Mouse (Mus musculus): ENCODE results near the gene Sec16a. TPM values are rescaled to one million over a fixed set of nuclear protein-coding genes. Genes with fewer than 3 reads are reported as not detected.

Gene Sec16a
- polyA plus RNA-seq (2015; fragmentation: Nextera tagmentation; extraction: Ambion mirVana) = 20.2 and 24.7 TPM in 2 replicates

DNA sequence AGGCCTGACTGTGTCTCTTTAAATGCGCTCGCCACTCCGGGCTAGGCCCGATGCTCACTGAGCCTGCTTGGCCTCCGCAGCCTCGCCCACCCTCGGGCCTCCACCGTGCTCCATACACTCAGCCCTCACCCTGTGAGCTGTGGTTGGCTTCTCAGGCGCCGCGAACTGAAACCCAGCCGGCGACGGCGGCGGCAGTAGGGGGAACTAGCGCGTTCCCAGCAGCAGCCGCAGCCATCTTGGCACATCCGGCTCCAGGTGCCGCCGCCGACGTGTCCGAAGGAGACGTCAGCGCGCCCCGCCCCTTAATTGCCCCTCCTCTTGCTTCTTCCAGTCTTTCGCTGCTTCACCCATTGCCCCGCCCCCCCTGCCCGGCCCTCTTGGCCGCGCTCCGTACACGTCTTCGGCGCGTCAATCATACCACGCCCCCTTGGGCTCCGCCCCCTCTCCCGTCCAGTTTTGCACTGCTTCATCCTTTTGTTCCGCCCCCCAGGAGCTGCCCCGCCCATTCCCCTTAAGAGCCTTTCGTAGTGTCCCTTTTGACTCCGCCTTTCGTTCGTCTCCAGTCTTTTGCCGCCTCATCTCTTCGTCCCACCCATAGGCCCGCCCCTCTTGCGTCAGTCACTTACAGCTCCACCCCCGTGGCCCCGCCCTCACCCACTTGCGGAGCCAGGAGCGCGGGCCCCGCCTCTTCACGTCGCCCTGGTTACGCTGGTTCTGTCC, at the start of gene Sec16a:
Gene Sec16a, minus strand, starts transcription at position 271 of the 720 bp plus-strand sequence.
- peak; percentile 95 for ATAC-seq
- no peaks in the 10 kb centered on the region for H3K9me3 ChIP-seq
- H3K36me3 ChIP-seq = peaks cover 17% of the 10 kb centered on the region
- no peaks in the 10 kb centered on the region for H3K27me3 ChIP-seq (replicated peaks)
- H3K27ac ChIP-seq = peak within 1 kb of the TSS; percentile 86
- WGBS = under 1% methylated on average over 59 of the region's 61 CpGs
- peaks cover 19% of the 10 kb centered on the region for H3K4me1 ChIP-seq (replicated peaks)
- H3K4me2 ChIP-seq (replicated peaks) = peak within 1 kb of the TSS; percentile 92
- peak within 1 kb of the TSS; percentile 97 for H3K9ac ChIP-seq
- peak within 1 kb of the TSS; percentile 67 for H3K4me3 ChIP-seq (replicated peaks)

DNA sequence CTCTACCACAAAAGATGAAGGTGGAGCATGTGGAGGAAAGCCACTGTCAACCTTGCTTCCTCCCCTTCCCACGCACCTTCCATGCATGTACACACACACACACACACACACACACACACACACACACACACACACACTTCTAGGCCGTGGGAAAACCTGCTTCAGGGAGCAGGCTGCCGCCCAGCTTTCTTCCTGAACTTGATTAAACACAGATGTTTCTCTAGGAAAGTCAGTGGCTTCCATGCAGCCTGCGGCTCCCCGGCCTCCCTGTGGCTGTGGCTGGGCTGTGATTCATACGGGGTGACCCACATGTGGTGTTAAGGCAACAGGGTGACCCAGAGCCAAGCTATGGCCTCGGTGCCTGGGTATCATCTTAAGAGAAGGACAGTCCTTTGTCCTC, 49.4 kb upstream of the Sec16a start:
- H3K9ac ChIP-seq = no peak overlapping the region
- H3K9me3 ChIP-seq = no peaks in the 10 kb centered on the region
- peaks cover 91% of the 10 kb centered on the region for H3K4me1 ChIP-seq (replicated peaks)
- H3K4me2 ChIP-seq (replicated peaks) = peak overlapping the region; percentile 14
- WGBS = 34% methylated on average over 7 of the region's 7 CpGs
- H3K27ac ChIP-seq = peak overlapping the region; percentile 67
- 0 out of 2 replicates have a peak, but pooled peaks cover 2% of the 10 kb centered on the region for H3K36me3 ChIP-seq
- H3K27me3 ChIP-seq (replicated peaks) = no peaks in the 10 kb centered on the region
- peak; percentile 15; the same call in 1 of the 2 replicates for ATAC-seq
- H3K4me3 ChIP-seq (replicated peaks) = no peak overlapping the region

DNA sequence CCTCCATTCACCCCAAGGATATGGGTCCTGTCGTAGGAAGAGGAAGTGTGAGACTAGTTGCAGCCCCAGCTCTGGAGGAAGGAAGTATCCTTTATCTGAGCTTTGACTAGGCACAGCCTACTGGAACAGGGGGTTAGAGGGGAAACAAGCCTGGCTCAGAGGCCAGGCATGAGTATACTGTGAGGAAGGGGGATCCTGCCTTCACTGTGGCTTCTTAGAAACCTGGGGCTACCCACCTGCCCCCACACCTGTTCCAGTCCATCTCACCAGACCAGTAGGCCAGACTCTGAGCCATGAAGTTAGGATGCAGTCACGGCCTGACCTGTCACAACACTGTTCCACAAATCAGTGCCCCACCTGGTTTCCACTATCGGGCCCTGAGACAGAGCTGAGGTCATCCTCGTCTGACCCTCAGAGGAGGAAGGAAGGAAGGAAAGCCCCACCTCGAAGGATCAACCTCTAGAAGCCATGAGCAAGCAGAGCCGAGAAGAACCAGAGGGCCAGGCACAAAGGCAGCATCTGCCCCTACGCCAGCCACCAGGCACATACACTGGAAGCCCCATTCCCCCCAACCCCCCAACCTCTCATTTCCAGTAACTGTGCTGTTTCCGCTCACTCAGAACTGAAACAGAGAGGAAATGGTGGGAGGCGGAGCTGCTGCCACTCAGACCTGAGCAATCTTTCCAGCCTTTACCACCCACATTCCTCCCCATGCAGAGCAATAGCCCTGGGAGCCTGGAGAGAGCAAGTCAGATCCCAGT, 48.2 kb upstream of the Sec16a start:
- H3K36me3 ChIP-seq = no peaks in the 10 kb centered on the region
- peak overlapping the region; percentile 26 for H3K4me2 ChIP-seq (replicated peaks)
- peak; percentile 34 for ATAC-seq
- WGBS = 29% methylated on average over 9 of the region's 9 CpGs
- H3K27me3 ChIP-seq (replicated peaks) = no peaks in the 10 kb centered on the region
- peaks cover 92% of the 10 kb centered on the region for H3K4me1 ChIP-seq (replicated peaks)
- H3K27ac ChIP-seq = peak overlapping the region; percentile 67
- no peak overlapping the region for H3K4me3 ChIP-seq (replicated peaks)
- H3K9ac ChIP-seq = no peak overlapping the region
- H3K9me3 ChIP-seq = no peaks in the 10 kb centered on the region

GRCm38 (mm10) chr2:26490760-26491301, 45.8 kb upstream of the Sec16a start:
- H3K27ac ChIP-seq = 0 out of 2 replicates have a peak overlapping the region, but pooled peaks have one; percentile 57
- no peaks in the 10 kb centered on the region for H3K36me3 ChIP-seq
- H3K9ac ChIP-seq = no peak overlapping the region
- no peak overlapping the region for H3K4me2 ChIP-seq (replicated peaks)
- no peak for ATAC-seq
- no peaks in the 10 kb centered on the region for H3K9me3 ChIP-seq
- H3K4me3 ChIP-seq (replicated peaks) = no peak overlapping the region
- H3K4me1 ChIP-seq (replicated peaks) = peaks cover 92% of the 10 kb centered on the region
- 51% methylated on average over 4 of the region's 4 CpGs for WGBS
- no peaks in the 10 kb centered on the region for H3K27me3 ChIP-seq (replicated peaks)

DNA sequence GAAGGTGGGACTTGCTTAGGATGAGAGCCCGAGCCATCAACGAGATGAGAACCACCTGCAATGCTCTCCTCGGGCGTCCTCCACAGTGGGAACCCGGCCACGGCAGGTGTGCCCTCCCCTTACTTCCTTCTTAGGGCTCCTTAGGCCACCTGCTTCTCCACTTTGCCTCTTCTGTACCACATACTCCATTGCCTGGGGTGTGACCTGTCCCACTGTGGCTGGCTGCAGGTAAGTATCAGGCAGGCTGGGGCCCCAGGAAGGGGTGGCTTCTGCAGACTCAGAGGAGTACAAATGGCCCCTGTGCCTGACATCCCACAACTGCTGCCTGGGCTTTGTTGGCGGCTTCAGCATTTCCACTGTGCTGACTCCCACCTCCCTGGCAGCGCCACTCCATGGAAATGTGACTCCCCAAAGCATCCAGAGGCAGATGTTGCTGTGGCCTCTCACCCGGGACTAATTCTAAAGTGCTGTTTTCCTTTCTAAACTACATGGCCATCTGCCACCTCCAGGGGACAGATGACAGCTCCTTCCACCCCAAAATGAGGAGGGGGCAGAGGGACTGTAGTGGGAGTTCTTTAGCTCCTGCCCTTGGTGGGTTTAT, 43.6 kb upstream of the Sec16a start:
- peak; percentile 21; the same call in 1 of the 2 replicates for ATAC-seq

DNA sequence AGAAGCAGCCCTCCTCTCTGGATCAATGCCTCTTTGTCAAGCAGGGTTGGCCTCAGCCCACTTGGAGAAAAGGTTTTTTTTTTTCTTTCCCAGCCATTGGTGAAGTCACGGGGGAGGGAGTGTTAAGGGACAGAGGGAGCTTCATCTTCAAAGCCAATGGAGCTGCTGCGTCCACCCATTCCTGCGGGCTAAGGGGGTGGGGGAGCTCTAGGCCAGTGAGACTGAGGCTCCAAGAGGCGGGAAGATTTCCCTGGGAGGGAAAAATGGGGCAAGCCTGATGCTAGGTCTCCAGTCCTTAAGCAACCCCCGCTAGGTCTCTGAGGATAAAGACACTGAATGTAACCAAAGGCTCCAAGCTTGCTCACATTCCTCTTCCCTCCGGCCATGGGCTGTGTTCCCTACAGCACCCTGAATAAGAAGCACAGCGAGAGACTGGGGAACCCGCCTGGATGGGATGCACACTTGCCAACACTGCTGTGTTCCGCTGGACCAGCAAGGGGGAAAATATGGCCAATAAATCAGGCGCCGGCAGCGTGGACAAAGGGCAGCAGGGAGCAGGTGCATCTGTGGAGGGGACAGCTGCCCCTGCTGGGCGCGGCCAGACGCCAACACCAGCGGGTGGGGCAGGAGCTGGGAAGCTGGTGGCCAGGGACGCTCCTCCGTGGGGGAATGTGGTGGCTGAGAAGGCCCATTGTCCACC, 42.5 kb upstream of the Sec16a start:
- no peak overlapping the region for H3K4me3 ChIP-seq (replicated peaks)
- H3K9me3 ChIP-seq = no peaks in the 10 kb centered on the region
- 0 out of 2 replicates have a peak overlapping the region, but pooled peaks have one; percentile 13 for H3K9ac ChIP-seq
- WGBS = 37% methylated on average over 18 of the region's 18 CpGs
- peak overlapping the region; percentile 48 for H3K4me2 ChIP-seq (replicated peaks)
- 0 out of 2 replicates have a peak, but pooled peaks have one; percentile 3 for ATAC-seq
- no peaks in the 10 kb centered on the region for H3K27me3 ChIP-seq (replicated peaks)
- peaks cover 89% of the 10 kb centered on the region for H3K4me1 ChIP-seq (replicated peaks)
- H3K36me3 ChIP-seq = peaks cover 5% of the 10 kb centered on the region; the same call in 1 of the 2 replicates
- peak overlapping the region; percentile 45 for H3K27ac ChIP-seq

More for the DNA sequence above, 43.6 kb upstream of the Sec16a start:
- Histone ChIP-seq H3K4me1 (replicated peaks) (peaks cover 88% of the 10 kb centered on the region), H3K4me2 (replicated peaks) (peak overlapping the region; percentile 48), H3K27ac (peak overlapping the region; percentile 45), H3K36me3 (peaks cover 5% of the 10 kb centered on the region; the same call in 1 of the 2 replicates), H3K4me3 (replicated peaks) (no peak overlapping the region), H3K9me3 (no peaks in the 10 kb centered on the region), H3K27me3 (replicated peaks) (no peaks in the 10 kb centered on the region), H3K9ac (0 out of 2 replicates have a peak overlapping the region, but pooled peaks have one; percentile 8)
- WGBS = 34% methylated on average over 9 of the region's 9 CpGs

- Histone ChIP-seq H3K4me3 (replicated peaks) (no peak overlapping the region), H3K27ac (peak overlapping the region; percentile 45)
Observed at GRCm38 (mm10) chr2:26486835-26487321, 41.9 kb upstream of the Sec16a start.

DNA sequence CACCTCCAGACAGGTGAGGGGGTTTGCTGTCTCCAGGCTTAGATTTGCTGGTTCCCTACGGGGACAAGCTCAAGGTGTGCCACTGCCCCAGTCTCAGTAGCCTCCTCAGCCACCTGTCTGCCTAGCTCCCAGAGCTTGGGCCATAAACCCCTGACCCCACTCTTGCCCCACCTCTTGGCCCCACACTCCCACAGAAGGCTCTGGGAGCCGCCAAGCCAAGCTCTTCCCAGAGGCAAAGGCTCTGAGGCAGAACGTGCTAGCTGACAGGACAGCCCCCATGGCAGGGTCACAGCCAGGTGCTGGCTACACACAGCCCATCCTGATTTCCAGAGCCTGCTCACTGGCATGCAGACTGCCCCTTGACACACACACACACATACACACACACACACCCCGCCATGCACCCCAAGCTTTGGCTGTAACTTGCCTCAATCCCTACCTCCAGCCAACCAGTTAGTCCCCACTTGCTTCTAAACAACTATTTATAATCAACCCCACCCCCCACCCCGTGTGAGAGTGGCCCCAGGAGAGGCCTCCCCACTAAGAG, 41.3 kb upstream of the Sec16a start:
- H3K27me3 ChIP-seq (replicated peaks) = no peaks in the 10 kb centered on the region
- WGBS = 28% methylated on average over 5 of the region's 5 CpGs
- no peak overlapping the region for H3K9ac ChIP-seq
- peaks cover 92% of the 10 kb centered on the region for H3K4me1 ChIP-seq (replicated peaks)
- no peaks in the 10 kb centered on the region for H3K9me3 ChIP-seq
- H3K36me3 ChIP-seq = peaks cover 6% of the 10 kb centered on the region
- no peak overlapping the region for H3K4me3 ChIP-seq (replicated peaks)
- peak overlapping the region; percentile 45; the same call in 1 of the 2 replicates for H3K27ac ChIP-seq
- H3K4me2 ChIP-seq (replicated peaks) = peak overlapping the region; percentile 48; the same call in 1 of the 2 replicates
- no peak for ATAC-seq

More at GRCm38 (mm10) chr2:26486835-26487321, 41.9 kb upstream of the Sec16a start:
- Histone ChIP-seq H3K9me3 (no peaks in the 10 kb centered on the region), H3K36me3 (peaks cover 5% of the 10 kb centered on the region; the same call in 1 of the 2 replicates), H3K4me1 (replicated peaks) (peaks cover 87% of the 10 kb centered on the region), H3K27me3 (replicated peaks) (no peaks in the 10 kb centered on the region), H3K4me2 (replicated peaks) (peak overlapping the region; percentile 48), H3K9ac (0 out of 2 replicates have a peak overlapping the region, but pooled peaks have one; percentile 13)
- 29% methylated on average over 3 of the region's 3 CpGs for WGBS
- no peak for ATAC-seq

GRCm38 (mm10) chr2:26485710-26486109, 40.7 kb upstream of the Sec16a start:
- WGBS = 29% methylated on average over 7 of the region's 7 CpGs
- no peaks in the 10 kb centered on the region for H3K9me3 ChIP-seq
- peaks cover 92% of the 10 kb centered on the region for H3K4me1 ChIP-seq (replicated peaks)
- peaks cover 12% of the 10 kb centered on the region for H3K36me3 ChIP-seq
- ATAC-seq = no peak
- no peak overlapping the region for H3K27ac ChIP-seq
- no peak overlapping the region for H3K4me3 ChIP-seq (replicated peaks)
- H3K4me2 ChIP-seq (replicated peaks) = no peak overlapping the region
- H3K9ac ChIP-seq = no peak overlapping the region
- H3K27me3 ChIP-seq (replicated peaks) = no peaks in the 10 kb centered on the region

DNA sequence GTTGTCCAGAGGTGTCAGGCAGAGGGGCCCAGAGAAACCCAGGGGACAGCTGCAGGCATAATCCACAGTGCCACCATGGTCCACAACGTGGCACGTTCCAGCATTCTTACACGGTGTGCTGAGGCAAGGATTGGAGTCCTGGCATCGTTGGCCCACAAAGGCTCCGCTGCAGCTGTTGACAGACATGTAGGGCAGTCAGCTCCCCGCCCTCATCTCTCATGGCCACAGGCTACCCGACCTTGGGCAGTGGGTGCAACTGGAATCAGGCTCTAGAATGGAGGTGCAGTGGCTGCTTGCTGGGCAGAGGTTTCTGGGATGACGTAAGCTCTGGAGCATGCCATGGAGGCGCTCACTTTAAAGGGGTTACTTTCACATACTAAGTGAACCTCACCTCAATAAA, 40.3 kb upstream of the Sec16a start:
- no peak overlapping the region for H3K9ac ChIP-seq
- no peak overlapping the region for H3K4me3 ChIP-seq (replicated peaks)
- H3K4me1 ChIP-seq (replicated peaks) = peaks cover 88% of the 10 kb centered on the region
- 77% methylated on average over 9 of the region's 9 CpGs for WGBS
- no peak for ATAC-seq
- H3K4me2 ChIP-seq (replicated peaks) = no peak overlapping the region
- H3K9me3 ChIP-seq = no peaks in the 10 kb centered on the region
- H3K36me3 ChIP-seq = peaks cover 16% of the 10 kb centered on the region
- H3K27me3 ChIP-seq (replicated peaks) = no peaks in the 10 kb centered on the region
- H3K27ac ChIP-seq = no peak overlapping the region

DNA sequence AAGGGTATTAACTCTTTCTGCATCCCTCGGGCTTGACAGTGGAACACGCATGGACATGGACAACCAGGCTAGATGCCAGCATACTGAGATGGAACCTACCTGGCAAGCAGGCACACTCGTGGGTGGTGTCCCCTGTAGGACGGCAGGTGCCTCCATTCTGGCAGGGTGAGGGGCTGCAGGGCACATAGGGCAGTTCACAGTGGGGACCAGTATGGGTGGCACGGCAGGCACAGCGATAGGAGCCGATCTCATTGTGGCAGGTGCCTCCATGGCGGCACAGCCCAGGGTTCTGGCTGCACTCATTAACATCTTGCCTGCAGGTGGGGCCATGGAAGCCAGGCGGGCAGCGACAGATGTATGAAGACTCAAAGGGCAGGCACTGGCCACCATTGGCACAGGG, 39.2 kb upstream of the Sec16a start:
- no peak overlapping the region for H3K9ac ChIP-seq
- H3K27ac ChIP-seq = no peak overlapping the region
- no peak for ATAC-seq
- H3K4me1 ChIP-seq (replicated peaks) = peaks cover 77% of the 10 kb centered on the region
- 87% methylated on average over 10 of the region's 10 CpGs for WGBS
- H3K9me3 ChIP-seq = no peaks in the 10 kb centered on the region
- no peak overlapping the region for H3K4me3 ChIP-seq (replicated peaks)
- no peaks in the 10 kb centered on the region for H3K27me3 ChIP-seq (replicated peaks)
- peaks cover 25% of the 10 kb centered on the region for H3K36me3 ChIP-seq
- H3K4me2 ChIP-seq (replicated peaks) = no peak overlapping the region

Measured in intestine, embryonic 15.5 days (tissue).